Mouse (Mus musculus) stomach, postnatal 0 days (tissue): ENCODE results near the gene Plekhg5. TPM values are rescaled to one million over a fixed set of nuclear protein-coding genes. Genes with fewer than 3 reads are reported as not detected.

Source experiments
- ATAC-seq: fragments of 200-750 bp; cut with Nextera tagmentation; 2 replicates; pipeline ENCODE4 v1.8.0; 2017; ENCODE audit not compliant: low FRiP score, low TSS enrichment
- DNase-seq: peaks from one replicate; pipeline ENCODE4 v3.0.0-alpha.2; 2016; ENCODE audit warnings: low spot score
- H3K27ac ChIP-seq: fragments of 300-500 bp; sonication (generic); replicated peaks from 2 replicates; pipeline ENCODE4 v1.5.1; 2014; ENCODE audit warnings: mild to moderate bottlenecking, control low read depth
- H3K27me3 ChIP-seq: fragments of 300-500 bp; sonication (generic); 2 replicates; pipeline ENCODE4 v1.6.1; 2014; ENCODE audit warnings: low read length; ENCODE audit not compliant: control insufficient read depth, insufficient read depth
- H3K36me3 ChIP-seq: fragments of 300-500 bp; sonication (generic); 2 replicates; pipeline ENCODE4 v1.6.1; 2014; ENCODE audit warnings: low read length, mixed read lengths; ENCODE audit not compliant: control insufficient read depth, insufficient read depth
- H3K4me1 ChIP-seq: fragments of 300-500 bp; sonication (generic); replicated peaks from 2 replicates; pipeline ENCODE4 v1.6.1; 2014; ENCODE audit warnings: antibody characterized with exemption; ENCODE audit not compliant: control insufficient read depth, insufficient read depth
- H3K4me2 ChIP-seq: fragments of 300-500 bp; sonication (generic); replicated peaks from 2 replicates; pipeline ENCODE4 v1.6.1; 2014; ENCODE audit warnings: low read depth, mild to moderate bottlenecking, control low read depth, moderate library complexity
- H3K4me3 ChIP-seq: fragments of 300-500 bp; sonication (generic); 2 replicates; pipeline ENCODE4 v1.5.1; 2014; ENCODE audit warnings: low read depth, low read length, control low read depth
- H3K9ac ChIP-seq: fragments of 300-500 bp; sonication (generic); 2 replicates; pipeline ENCODE4 v1.6.1; 2014; ENCODE audit warnings: mild to moderate bottlenecking, low read length, control low read depth, mixed read lengths
- H3K9me3 ChIP-seq: fragments of 300-500 bp; sonication (generic); 2 replicates; pipeline ENCODE4 v1.6.1; 2016; ENCODE audit warnings: low read length; ENCODE audit not compliant: control insufficient read depth
- CTCF ChIP-seq: IDR thresholded peaks from 2 replicates; pipeline ENCODE4 v1.5.1; 2016; ENCODE audit warnings: antibody characterized with exemption, low read depth, mild to moderate bottlenecking, moderate library complexity
- EP300 ChIP-seq: optimal IDR thresholded peaks from 2 replicates; pipeline ENCODE3; 2016; ENCODE audit warnings: antibody characterized with exemption
- WGBS: fragments of 180-500 bp; shearing (Covaris S2); extraction: QIAGEN DNeasy Blood & Tissue Kit; methylation state at CpG from one replicate; pipeline ENCODE4 v1.1.7; 2014; 5-methylcytosine and 5-hydroxymethylcytosine counted together
- polyA plus RNA-seq: library from polyadenylated mRNA; unstranded; fragments of >200 nt; fragmentation: Nextera tagmentation; extraction: Ambion mirVana; gene quantifications from 2 replicates; pipeline ENCODE4 v1.2.1, GENCODE M21; 2015

Gene Plekhg5
- polyA plus RNA-seq, 1 experiment from 2014 or later: 6.4 TPM

- Histone ChIP-seq H3K4me2 (no peak overlapping the region), H3K36me3 (no peaks in the 10 kb centered on the region), H3K4me1 (no peaks in the 10 kb centered on the region; the same call in 1 of the 2 replicates), H3K9me3 (no peaks in the 10 kb centered on the region), H3K9ac (no peak overlapping the region), H3K4me3 (no peak overlapping the region), H3K27me3 (peaks cover 6% of the 10 kb centered on the region; the same call in 1 of the 2 replicates), H3K27ac (no peak overlapping the region)
- DNase-seq (no peak), ATAC-seq (no peak)
- TF ChIP-seq CTCF (no peak), EP300 (no peak)
- WGBS: 92% methylated on average over 2 of the region's 2 CpGs
These were observed 64.6 kb downstream of the Plekhg5 start for GRCm38 (mm10) chr4:152136876-152137250.

GRCm38 (mm10) chr4:152138497-152139260, 66.4 kb downstream of the Plekhg5 start:
- no peaks in the 10 kb centered on the region for H3K27me3 ChIP-seq
- ATAC-seq (peak; percentile 90), DNase-seq (peak; percentile 94)
- peak overlapping the region; percentile 13; the same call in 1 of the 2 replicates for H3K9ac ChIP-seq
- WGBS: 3% methylated on average over 47 of the region's 51 CpGs
- H3K4me2 ChIP-seq: peak overlapping the region; percentile 69
- no peaks in the 10 kb centered on the region for H3K36me3 ChIP-seq
- no peaks in the 10 kb centered on the region; the same call in 1 of the 2 replicates for H3K4me1 ChIP-seq
- TF ChIP-seq CTCF (peak; percentile 96), EP300 (no peak)
- H3K27ac ChIP-seq: no peak overlapping the region
- no peaks in the 10 kb centered on the region for H3K9me3 ChIP-seq
- H3K4me3 ChIP-seq: peak overlapping the region; percentile 48

GRCm38 (mm10) chr4:152140441-152140840, 68.1 kb downstream of the Plekhg5 start:
- peak; percentile 78 for DNase-seq
- 26% methylated on average over 6 of the region's 6 CpGs for WGBS

GRCm38 (mm10) chr4:152141521-152142135, 69.3 kb downstream of the Plekhg5 start:
- DNase-seq (no peak), ATAC-seq (no peak)
- Histone ChIP-seq H3K4me3 (no peak overlapping the region), H3K9ac (no peak overlapping the region), H3K27me3 (no peaks in the 10 kb centered on the region), H3K36me3 (no peaks in the 10 kb centered on the region), H3K4me2 (no peak overlapping the region), H3K9me3 (no peaks in the 10 kb centered on the region), H3K4me1 (no peaks in the 10 kb centered on the region; the same call in 1 of the 2 replicates), H3K27ac (no peak overlapping the region)
- TF ChIP-seq CTCF: no peak
- no peak for TF ChIP-seq EP300
- 76% methylated on average over 8 of the region's 8 CpGs for WGBS

More at GRCm38 (mm10) chr4:152140441-152140840, 68.1 kb downstream of the Plekhg5 start:
- no peak overlapping the region for H3K9ac ChIP-seq
- TF ChIP-seq CTCF (peak; percentile 84), EP300 (no peak)
- H3K4me3 ChIP-seq: no peak overlapping the region
- H3K9me3 ChIP-seq: no peaks in the 10 kb centered on the region
- no peaks in the 10 kb centered on the region for H3K27me3 ChIP-seq
- H3K27ac ChIP-seq: no peak overlapping the region
- H3K4me2 ChIP-seq: no peak overlapping the region
- H3K4me1 ChIP-seq: no peaks in the 10 kb centered on the region; the same call in 1 of the 2 replicates
- ATAC-seq: no peak
- no peaks in the 10 kb centered on the region for H3K36me3 ChIP-seq

GRCm38 (mm10) chr4:152143632-152144031, 71.3 kb downstream of the Plekhg5 start:
- H3K4me3 ChIP-seq: no peak overlapping the region
- WGBS: 23% methylated on average over 1 of the region's 1 CpGs
- H3K27ac ChIP-seq: no peak overlapping the region
- no peak overlapping the region for H3K9ac ChIP-seq
- no peaks in the 10 kb centered on the region for H3K9me3 ChIP-seq
- H3K4me2 ChIP-seq: no peak overlapping the region
- TF ChIP-seq EP300 (no peak), CTCF (peak; percentile 34; the same call in 1 of the 2 replicates)
- no peaks in the 10 kb centered on the region for H3K36me3 ChIP-seq
- ATAC-seq (no peak), DNase-seq (no peak)
- H3K27me3 ChIP-seq: no peaks in the 10 kb centered on the region
- H3K4me1 ChIP-seq: no peaks in the 10 kb centered on the region; the same call in 1 of the 2 replicates

- TF ChIP-seq EP300 (no peak), CTCF (no peak)
- 51% methylated on average over 10 of the region's 10 CpGs for WGBS
- Histone ChIP-seq H3K9me3 (no peaks in the 10 kb centered on the region), H3K4me2 (no peak overlapping the region), H3K4me1 (no peaks in the 10 kb centered on the region), H3K27ac (no peak overlapping the region), H3K9ac (no peak overlapping the region), H3K36me3 (no peaks in the 10 kb centered on the region), H3K4me3 (no peak overlapping the region), H3K27me3 (no peaks in the 10 kb centered on the region)
- ATAC-seq: 0 out of 2 replicates have a peak, but pooled peaks have one; percentile 14
- peak; percentile 41 for DNase-seq
These were observed 73.2 kb downstream of the Plekhg5 start for GRCm38 (mm10) chr4:152145473-152145872.
